Mouse (Mus musculus) MEL (cell line): ENCODE measurements around the gene Kdr. TPM values are rescaled to one million over a fixed set of nuclear protein-coding genes. Genes with fewer than 3 reads are reported as not detected.
A peak's percentile ranks its signal among the peaks of the same experiment; 100 is the strongest.

Source experiments
- DNase-seq: peaks from one replicate; pipeline ENCODE4 v3.0.0; 2011; ENCODE audit warnings: low read depth, low spot score
- H3K27ac ChIP-seq: 2 replicates; pipeline ENCODE4 v1.5.1; 2012; ENCODE audit warnings: low read depth, mild to moderate bottlenecking, control low read depth, low read length, moderate library complexity; ENCODE audit not compliant: control insufficient read depth
- H3K27me3 ChIP-seq, 2 experiments: fragments of 150-350 bp in 1 of 2; sonication (generic) in 1 of 2; 2 replicates each; pipeline ENCODE4 v1.6.1; 2012; ENCODE audit warnings: low read length in 2 of 2, mild to moderate bottlenecking in 2 of 2, improper control_type of control experiment in 1 of 2, moderate library complexity in 1 of 2; ENCODE audit not compliant: insufficient read depth in 2 of 2, control insufficient read depth in 1 of 2
- H3K36me3 ChIP-seq, 2 experiments: 2 replicates each; pipeline ENCODE4 v1.6.1; 2012 to 2014; ENCODE audit warnings: low read length in 2 of 2, improper control_type of control experiment in 1 of 2, inconsistent platforms in 1 of 2, mild to moderate bottlenecking in 1 of 2; ENCODE audit not compliant: insufficient read depth in 2 of 2, control insufficient read depth in 1 of 2
- H3K4me1 ChIP-seq, 2 experiments: fragments of 150-350 bp in 1 of 2; sonication (generic) in 1 of 2; 2 replicates each; pipeline ENCODE4 v1.6.1; 2012; ENCODE audit warnings: low read length in 2 of 2, improper control_type of control experiment in 1 of 2, mild to moderate bottlenecking in 1 of 2; ENCODE audit not compliant: insufficient read depth in 2 of 2, control insufficient read depth in 1 of 2
- H3K4me3 ChIP-seq, 2 experiments: fragments of 150-350 bp in 1 of 2; sonication (generic) in 1 of 2; 2 replicates each; pipeline ENCODE4 v1.5.1; 2012; ENCODE audit warnings: low read depth in 2 of 2, low read length in 2 of 2, mild to moderate bottlenecking in 2 of 2, moderate library complexity in 2 of 2, control low read depth in 1 of 2, improper control_type of control experiment in 1 of 2; ENCODE audit not compliant: control insufficient read depth in 1 of 2, insufficient read depth in 1 of 2
- H3K79me2 ChIP-seq: 2 replicates; pipeline ENCODE4 v1.6.1; 2012; ENCODE audit warnings: mild to moderate bottlenecking, low read length, moderate library complexity; ENCODE audit not compliant: control insufficient read depth, poor library complexity, insufficient read depth
- H3K9ac ChIP-seq: 2 replicates; pipeline ENCODE4 v1.6.1; 2012; ENCODE audit warnings: low read depth, mild to moderate bottlenecking, control low read depth, low read length, moderate library complexity; ENCODE audit not compliant: control insufficient read depth, poor library complexity, severe bottlenecking
- H3K9me3 ChIP-seq: fragments of 150-350 bp; sonication (generic); replicated peaks from 2 replicates; pipeline ENCODE4 v1.6.1; 2012; ENCODE audit warnings: mild to moderate bottlenecking, low read length, improper control_type of control experiment, moderate library complexity; ENCODE audit not compliant: insufficient read depth
- CHD1 ChIP-seq: IDR thresholded peaks from 2 replicates; pipeline ENCODE4 v1.6.1; 2012; ENCODE audit warnings: low read depth, mild to moderate bottlenecking, inconsistent platforms, low read length, improper control_type of control experiment
- CTCF ChIP-seq, 3 experiments: IDR thresholded peaks in 2 of 3; conservative IDR thresholded peaks in 1 of 3; 2 replicates each; pipeline ENCODE4 v1.5.1; 2011 to 2012; ENCODE audit warnings: low read length in 3 of 3, low read depth in 2 of 3, mild to moderate bottlenecking in 2 of 3, improper control_type of control experiment in 1 of 3, inconsistent platforms in 1 of 3, mixed read lengths in 1 of 3, moderate library complexity in 1 of 3; ENCODE audit not compliant: control insufficient read depth in 1 of 3, insufficient read depth in 1 of 3, poor library complexity in 1 of 3, severe bottlenecking in 1 of 3
- E2F4 ChIP-seq: IDR thresholded peaks from 2 replicates; pipeline ENCODE4 v1.6.1; 2011; ENCODE audit warnings: low read depth, low read length, improper control_type of control experiment, borderline replicate concordance
- ELF1 ChIP-seq: IDR thresholded peaks from 2 replicates; pipeline ENCODE4 v1.6.1; 2014; ENCODE audit warnings: low read depth, mild to moderate bottlenecking, inconsistent platforms, low read length, improper control_type of control experiment, moderate library complexity
- EP300 ChIP-seq, 2 experiments: IDR thresholded peaks; 2 replicates each; pipeline ENCODE4 v1.6.1; 2011; ENCODE audit warnings: improper control_type of control experiment in 2 of 2, low read length in 2 of 2, low read depth in 1 of 2, mild to moderate bottlenecking in 1 of 2
- GABPA ChIP-seq: IDR thresholded peaks from 2 replicates; pipeline ENCODE4 v1.6.1; 2012; ENCODE audit warnings: low read depth, mild to moderate bottlenecking, inconsistent platforms, low read length, improper control_type of control experiment, moderate library complexity
- GATA1 ChIP-seq: IDR thresholded peaks from 2 replicates; pipeline ENCODE4 v1.6.1; 2011; ENCODE audit warnings: low read depth, low read length, improper control_type of control experiment
- MAFK ChIP-seq: IDR thresholded peaks from 2 replicates; pipeline ENCODE4 v1.6.1; 2011; ENCODE audit warnings: low read depth, mild to moderate bottlenecking, low read length, improper control_type of control experiment, borderline replicate concordance
- MAX ChIP-seq: IDR thresholded peaks from 2 replicates; pipeline ENCODE4 v1.6.1; 2011; ENCODE audit warnings: low read length, improper control_type of control experiment
- MAZ ChIP-seq: IDR thresholded peaks from 2 replicates; pipeline ENCODE4 v1.6.1; 2012; ENCODE audit warnings: low read depth, mild to moderate bottlenecking, inconsistent platforms, low read length, improper control_type of control experiment
- NELFE ChIP-seq: IDR thresholded peaks from 2 replicates; pipeline ENCODE4 v1.6.1; 2011; ENCODE audit warnings: low read depth, low read length, improper control_type of control experiment
- POLR2AphosphoS2 ChIP-seq: IDR thresholded peaks from 2 replicates; pipeline ENCODE4 v1.6.1; 2011; ENCODE audit warnings: low read length, improper control_type of control experiment
- POLR2AphosphoS5 ChIP-seq: IDR thresholded peaks from 2 replicates; pipeline ENCODE4 v1.6.1; 2012; ENCODE audit warnings: low read depth, borderline replicate concordance, mild to moderate bottlenecking, inconsistent platforms, low read length, moderate library complexity, mixed read lengths
- RAD21 ChIP-seq: IDR thresholded peaks from 2 replicates; pipeline ENCODE4 v1.6.1; 2011; ENCODE audit warnings: mild to moderate bottlenecking, low read depth, low read length, improper control_type of control experiment
- RCOR1 ChIP-seq: IDR thresholded peaks from 2 replicates; pipeline ENCODE4 v1.6.1; 2012; ENCODE audit warnings: low read depth, mild to moderate bottlenecking, inconsistent platforms, low read length, improper control_type of control experiment
- TBP ChIP-seq: IDR thresholded peaks from 2 replicates; pipeline ENCODE4 v1.8.0; 2011; ENCODE audit warnings: low read depth, low read length, improper control_type of control experiment
- TCF12 ChIP-seq: IDR thresholded peaks from 2 replicates; pipeline ENCODE4 v1.6.1; 2014; ENCODE audit warnings: low read depth, mild to moderate bottlenecking, inconsistent platforms, low read length, improper control_type of control experiment, moderate library complexity
- USF1 ChIP-seq: IDR thresholded peaks from 2 replicates; pipeline ENCODE4 v1.6.1; 2014; ENCODE audit warnings: low read depth, mild to moderate bottlenecking, inconsistent platforms, low read length, improper control_type of control experiment, moderate library complexity
- ZC3H11A ChIP-seq: IDR thresholded peaks from 2 replicates; pipeline ENCODE4 v1.6.1; 2012; ENCODE audit warnings: low read depth, mild to moderate bottlenecking, inconsistent platforms, low read length, improper control_type of control experiment
- ZMIZ1 ChIP-seq: IDR thresholded peaks from 2 replicates; pipeline ENCODE4 v1.6.1; 2012; ENCODE audit warnings: low read depth, mild to moderate bottlenecking, inconsistent platforms, low read length, improper control_type of control experiment, moderate library complexity
- ZNF384 ChIP-seq: IDR thresholded peaks from 2 replicates; pipeline ENCODE4 v1.6.1; 2012; ENCODE audit warnings: low read depth, mild to moderate bottlenecking, inconsistent platforms, low read length, improper control_type of control experiment
- polyA plus RNA-seq, 2 experiments: library from polyadenylated mRNA; stranded (reverse) in 1 of 2; unstranded in 1 of 2; fragments of >175 nt in 1 of 2; fragments of >200 nt in 1 of 2; gene quantifications; 2 replicates each; pipeline versions ENCODE4 v1.2.1 to v1.2.4; 2012; ENCODE audit warnings: low replicate concordance in 2 of 2, low read depth in 1 of 2; ENCODE audit not compliant: insufficient read length in 2 of 2, insufficient read depth in 1 of 2, missing spikeins in 1 of 2
- total RNA-seq: library from RNA; depleted of rRNA; stranded (reverse); fragments of 300-350 nt; gene quantifications from 2 replicates; pipeline ENCODE4 v1.2.3, GENCODE M21; 2012

The Kdr gene
- total and polyA plus RNA-seq, 3 experiments = 0.06 TPM; not detected in 2

GRCm38 (mm10) chr5:75929960-75930359 lies 48.3 kb downstream of the Kdr start:
- peak; percentile 12 for DNase-seq
- TF ChIP-seq NELFE = no peak
- TF ChIP-seq POLR2AphosphoS2 = no peak
- TF ChIP-seq EP300 (IDR thresholded peaks at IDR 0.05; ENCODE audit: low read depth in 1 of 2, low read length in 2 of 2) = peak in 1 of 2 experiments; percentile 35; a peak in 1 of 4 replicates
- no peak for TF ChIP-seq GABPA
- no peak for TF ChIP-seq ZNF384
- no peak for TF ChIP-seq MAX
- peak; percentile 52 for TF ChIP-seq GATA1
- TF ChIP-seq, all 39 proteins: peak for 2
- H3K27ac ChIP-seq = no peak overlapping the region
- H3K36me3 ChIP-seq = peaks cover 0 to 3% of the 10 kb centered on the region in 2 experiments; a peak in 2 of 4 replicates
- no peaks in the 10 kb centered on the region for H3K79me2 ChIP-seq
- H3K4me1 ChIP-seq = peaks cover 8 to 11% of the 10 kb centered on the region in 2 experiments; a peak in 3 of 4 replicates
- no peak overlapping the region for H3K4me3 ChIP-seq
- H3K27me3 ChIP-seq = peaks cover 3 to 5% of the 10 kb centered on the region in 2 experiments
- no peak overlapping the region for H3K9ac ChIP-seq
- no peaks in the 10 kb centered on the region for H3K9me3 ChIP-seq

GRCm38 (mm10) chr5:75922677-75923076 lies 55.6 kb downstream of the Kdr start:
- Histone ChIP-seq H3K4me1 (no peaks in the 10 kb centered on the region; a peak in 1 of 4 replicates), H3K9me3 (no peaks in the 10 kb centered on the region), H3K27me3 (peaks cover 2 to 6% of the 10 kb centered on the region in 2 experiments), H3K36me3 (no peaks in the 10 kb centered on the region), H3K27ac (no peak overlapping the region), H3K9ac (no peak overlapping the region), H3K79me2 (no peaks in the 10 kb centered on the region), H3K4me3 (no peak overlapping the region)
- DNase-seq = no peak
- TF ChIP-seq TBP (no peak), POLR2AphosphoS5 (no peak), MAZ (no peak), ELF1 (no peak), TCF12 (no peak), CHD1 (no peak), ZMIZ1 (no peak), CTCF (IDR thresholded peaks at IDR 0.05 in 2 of 3, conservative IDR thresholded peaks at IDR 0.05 in 1 of 3; ENCODE audit: control insufficient read depth in 1 of 3, insufficient read depth in 1 of 3, low read depth in 2 of 3, low read length in 3 of 3, poor library complexity in 1 of 3, severe bottlenecking in 1 of 3) (no peak), E2F4 (no peak), USF1 (no peak), RCOR1 (no peak), MAFK (no peak), ZNF384 (no peak), ZC3H11A (no peak), RAD21 (no peak), NELFE (no peak), EP300 (IDR thresholded peaks at IDR 0.05; ENCODE audit: low read depth in 1 of 2, low read length in 2 of 2) (no peak)
